Mouse (Mus musculus) hindlimb bud, embryonic 11.5 days (tissue): ENCODE measurements around the gene Zfp966.
"Not testable (repeated sequence)": the region's sequence is repeated elsewhere in the genome, so short reads cannot be mapped to it uniquely, and the experiment has no call there.

ENCODE experiments used
- DNase-seq: peaks from one replicate; pipeline ENCODE4 v3.0.0-alpha.2; 2012; ENCODE audit warnings: low read depth, low spot score; ENCODE audit errors: extremely low spot score

Zfp966 gene

GRCm38 (mm10) chr2:175931000-175931399 is at the start of gene Zfp966:
TSS of gene Zfp966 (minus strand) at chr2:175931100.
- not testable (repeated sequence) for DNase-seq

DNA sequence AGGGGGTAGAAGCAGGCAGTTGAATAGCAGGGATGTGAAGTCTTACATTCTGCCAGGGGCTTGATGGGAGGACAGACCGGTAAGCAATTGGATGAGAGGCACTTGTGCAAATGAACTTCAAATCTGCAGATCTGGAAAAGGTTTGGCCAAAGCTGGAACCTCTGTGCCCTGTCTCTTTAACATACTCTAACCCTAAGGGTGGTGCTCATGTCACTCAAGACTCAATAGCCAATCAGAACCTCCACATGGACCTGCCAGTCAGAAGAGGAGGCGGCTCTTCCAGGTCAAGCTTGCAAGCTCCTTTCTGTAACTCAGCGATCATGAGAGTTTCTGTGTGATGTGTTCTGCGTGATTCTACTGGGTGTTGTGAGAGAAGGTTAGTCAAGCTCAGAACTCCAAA is 34.1 kb upstream of the Zfp966 start, which contains the start of gene Gm2026:
Gene Gm2026, plus strand, starts transcription at position 301 of the 400 bp plus-strand sequence.
- DNase-seq, result not testable (repeated sequence)

GRCm38 (mm10) chr2:175869024-175869423 is 61.9 kb downstream of the Zfp966 start, which contains the start of gene Gm6710:
TSS of gene Gm6710 (plus strand) at chr2:175869219.
- not testable (repeated sequence) for DNase-seq
